Mouse (Mus musculus): ENCODE data around the gene Gm11541.
"Not testable (repeated sequence)": the region's sequence is repeated elsewhere in the genome, so short reads cannot be mapped to it uniquely, and the experiment has no call there.

Gm11541 gene

GRCm38 (mm10) chr11:94697140-94697539 lies 7.2 kb downstream of the Gm11541 start:
- no peak for DNase-seq (ENCODE audit: low spot score)

- DNase-seq (ENCODE audit: low spot score), result no peak
Measured at GRCm38 (mm10) chr11:94695508-94695907, 8.8 kb downstream of the Gm11541 start.

GRCm38 (mm10) chr11:94692502-94692901 lies 11.8 kb downstream of the Gm11541 start:
- DNase-seq (ENCODE audit: low spot score), result not testable (repeated sequence)

GRCm38 (mm10) chr11:94687178-94687577 lies 17.1 kb downstream of the Gm11541 start:
- DNase-seq (ENCODE audit: low spot score), result no peak

- no peak for DNase-seq (ENCODE audit: low spot score)
Measured at GRCm38 (mm10) chr11:94682427-94682826, 21.9 kb downstream of the Gm11541 start.

- no peak for DNase-seq (ENCODE audit: low spot score)
Measured at GRCm38 (mm10) chr11:94681640-94682039, 22.7 kb downstream of the Gm11541 start.

- DNase-seq (ENCODE audit: low spot score), result no peak
Measured at GRCm38 (mm10) chr11:94680639-94681038, 23.7 kb downstream of the Gm11541 start.

GRCm38 (mm10) chr11:94677607-94678145 lies 26.6 kb downstream of the Gm11541 start:
- no peak for DNase-seq (ENCODE audit: low spot score)

- peak; percentile 80 for DNase-seq (ENCODE audit: low spot score)
Measured at GRCm38 (mm10) chr11:94676754-94677606, 27.3 kb downstream of the Gm11541 start, which contains the start of gene Xylt2. Gene Xylt2, minus strand, starts transcription at chr11:94677515.

GRCm38 (mm10) chr11:94676308-94676707 lies 28.0 kb downstream of the Gm11541 start:
- no peak for DNase-seq (ENCODE audit: low spot score)

GRCm38 (mm10) chr11:94675446-94675845 lies 28.9 kb downstream of the Gm11541 start:
- no peak for DNase-seq (ENCODE audit: low spot score)

GRCm38 (mm10) chr11:94674984-94675383 lies 29.3 kb downstream of the Gm11541 start:
- no peak for DNase-seq (ENCODE audit: low spot score)

GRCm38 (mm10) chr11:94665281-94665680 lies 39.0 kb downstream of the Gm11541 start:
- no peak for DNase-seq (ENCODE audit: low spot score)

GRCm38 (mm10) chr11:94661344-94661743 lies 43.0 kb downstream of the Gm11541 start:
- DNase-seq (ENCODE audit: low spot score), result no peak

GRCm38 (mm10) chr11:94653663-94654436 lies 50.4 kb downstream of the Gm11541 start, which contains the start of the genes Mrpl27 and Eme1:
Gene Mrpl27, plus strand, starts transcription at chr11:94653767.
Gene Eme1, minus strand, starts transcription at chr11:94653964.
- DNase-seq (ENCODE audit: low spot score), result peak; percentile 73

GRCm38 (mm10) chr11:94652973-94653372 lies 51.3 kb downstream of the Gm11541 start:
- DNase-seq (ENCODE audit: low spot score), result no peak

GRCm38 (mm10) chr11:94651241-94651640 lies 53.1 kb downstream of the Gm11541 start:
- DNase-seq (ENCODE audit: low spot score), result not testable (repeated sequence)

GRCm38 (mm10) chr11:94646457-94646856 lies 57.8 kb downstream of the Gm11541 start:
- no peak for DNase-seq (ENCODE audit: low spot score)

Data from left cerebral cortex, adult 11 months (tissue).